In genomic region chr1:165486108-165486507, GRCm38 (mm10) we compare ENCODE assay signal across 26 mouse cellular contexts. TPM values are rescaled to one million over a fixed set of nuclear protein-coding genes. Genes with fewer than 3 reads are reported as not detected.
DNase-seq lines count a peak whose midpoint lies in the region; ATAC-seq and TF ChIP-seq lines count a peak whose summit lies in the region.
"Had no signal": no experiment of that assay in that cellular context is flagged by ENCODE, and none has a peak within 500 bp of the region (broad histone marks: within the 10 kb centered on the region; RNA-seq: fewer than 3 reads in every experiment).

No protein-coding gene starts in this region.

- ATAC-seq in frontal cortex, adult (ENCODE audit: low TSS enrichment): peak; percentile 71
- ATAC-seq in liver, embryonic 12.5 days: no peak
- ATAC-seq in erythroblast, adult 5-6 weeks (replicated peaks; ENCODE audit: low FRiP score, poor library complexity, severe bottlenecking): no peak
- ATAC-seq: forebrain, embryonic 16.5 days; hindbrain, embryonic 16.5 days; midbrain, embryonic 16.5 days had no signal

- H3K9me3 ChIP-seq in liver, embryonic 12.5 days (replicated peaks): no peaks in the 10 kb centered on the region
- H3K9me3 ChIP-seq: embryonic facial prominence, embryonic 13.5 days; G1E; heart, embryonic 15.5 days; liver, embryonic 15.5 days; lung, embryonic 15.5 days had no signal

- H3K9ac ChIP-seq in liver, adult 2 months (ENCODE audit: low read depth, low read length): no peak overlapping the region
- H3K9ac ChIP-seq in liver, embryonic 12.5 days: no peak overlapping the region
- H3K9ac ChIP-seq: embryonic facial prominence, embryonic 13.5 days; heart, embryonic 15.5 days; liver, embryonic 15.5 days; lung, embryonic 15.5 days had no signal

- no peak for TF ChIP-seq POLR2A in liver, adult 2 months (IDR thresholded peaks at IDR 0.05; ENCODE audit: extremely low read depth, insufficient read depth, low read length)

- H3K4me2 ChIP-seq in liver, embryonic 12.5 days: no peak overlapping the region
- H3K4me2 ChIP-seq: embryonic facial prominence, embryonic 13.5 days; heart, embryonic 15.5 days; liver, embryonic 15.5 days; lung, embryonic 15.5 days; midbrain, embryonic 11.5 days had no signal

- no peaks in the 10 kb centered on the region for H3K79me2 ChIP-seq in liver, adult 2 months (ENCODE audit: control insufficient read depth, insufficient read depth, low read length)

- peaks cover 21% of the 10 kb centered on the region for H3K4me1 ChIP-seq in liver, adult 2 months (ENCODE audit: control insufficient read depth, insufficient read depth, low read length)
- H3K4me1 ChIP-seq in liver, embryonic 12.5 days: no peaks in the 10 kb centered on the region
- H3K4me1 ChIP-seq in brown adipose tissue, adult 24 weeks (ENCODE audit: control insufficient read depth, insufficient read depth, insufficient read length, low read length): peaks cover 6% of the 10 kb centered on the region; the same call in 1 of the 2 replicates
- H3K4me1 ChIP-seq: embryonic facial prominence, embryonic 13.5 days; heart, embryonic 15.5 days; lung, embryonic 15.5 days had no signal

- TF ChIP-seq CTCF in liver, adult 2 months (IDR thresholded peaks at IDR 0.05; ENCODE audit: low read depth, low read length): no peak

- no peak overlapping the region for H3K27ac ChIP-seq in liver, adult 2 months (replicated peaks; ENCODE audit: insufficient read depth, low read depth, low read length)
- no peak overlapping the region for H3K27ac ChIP-seq in liver, embryonic 12.5 days
- peak overlapping the region; percentile 10; the same call in 1 of the 2 replicates for H3K27ac ChIP-seq in brown adipose tissue, adult 24 weeks (replicated peaks; ENCODE audit: low read depth, low read length)
- H3K27ac ChIP-seq: embryonic facial prominence, embryonic 13.5 days; heart, embryonic 15.5 days; lung, embryonic 15.5 days had no signal

- no peaks in the 10 kb centered on the region for H3K27me3 ChIP-seq in liver, adult 2 months (ENCODE audit: control insufficient read depth, insufficient read depth, low read length)
- no peaks in the 10 kb centered on the region for H3K27me3 ChIP-seq in liver, embryonic 12.5 days (replicated peaks)
- H3K27me3 ChIP-seq: embryonic facial prominence, embryonic 13.5 days; heart, embryonic 15.5 days; liver, embryonic 15.5 days; lung, embryonic 15.5 days had no signal

- no peak overlapping the region for H3K4me3 ChIP-seq in liver, adult 2 months (ENCODE audit: insufficient read depth, low read depth, low read length)
- no peak overlapping the region for H3K4me3 ChIP-seq in liver, embryonic 12.5 days
- H3K4me3 ChIP-seq in brown adipose tissue, adult 24 weeks (ENCODE audit: insufficient read depth, low read depth, low read length): no peak overlapping the region
- H3K4me3 ChIP-seq: embryonic facial prominence, embryonic 13.5 days; erythroblast, embryonic 14.5 days; heart, embryonic 15.5 days; liver, embryonic 15.5 days; lung, embryonic 15.5 days had no signal

- H3K36me3 ChIP-seq in liver, adult 2 months (ENCODE audit: control insufficient read depth, insufficient read depth, low read length): peaks cover 17% of the 10 kb centered on the region
- peaks cover 11% of the 10 kb centered on the region for H3K36me3 ChIP-seq in liver, embryonic 12.5 days

- no peak for DNase-seq in frontal cortex, postnatal 25 days (ENCODE audit: low spot score in 2 of 2)
- DNase-seq in liver, adult 2 months (ENCODE audit: extremely low read depth, low read depth, low spot score): peak; percentile 48
- DNase-seq in telencephalon, adult 2 months (ENCODE audit: low read depth, low spot score): peak; percentile 5
- DNase-seq: adrenal gland, adult 8-10 months; cerebellum, adult 11-12 months; cerebellum, adult 9-11 months; gastrocnemius, postnatal 10 days; left cerebral cortex, postnatal 4 days; lung, postnatal 36 days; right cerebral cortex, postnatal 4 days; thymus, postnatal 14 days had no signal

- 27% methylated on average over 2 of the region's 2 CpGs for WGBS in liver, adult 2 months
- 73% methylated on average over 2 of the region's 2 CpGs for WGBS in liver, embryonic 12.5 days (ENCODE audit: insufficient replicate concordance)

RNA-seq across cellular contexts. Expression of gene Adcy10, which starts 1.1 kb away (rescaled TPM):
- 0.13 and 0.18 TPM in 2 replicates for total RNA-seq in liver, adult 2 months (2014; rRNA removed)
- polyA plus RNA-seq in liver, adult 2 months (2012; rRNA removed): not detected in 2 replicates
- polyA plus RNA-seq in liver, embryonic 12.5 days (2016; fragmentation: Nextera tagmentation; extraction: Ambion mirVana): not detected in 2 replicates
- 5.6 and 5.7 TPM in 2 replicates for polyA plus RNA-seq in brown adipose tissue, adult 24 weeks (2012; ENCODE audit: insufficient read depth, insufficient read length, missing spikeins)
- 4.4 TPM in 1 of 2 replicates, not detected in the other for total RNA-seq in erythroblast, adult 5-6 weeks (2015; ENCODE audit: low replicate concordance)
- 0.60 and 2.8 TPM in 2 replicates for total RNA-seq in erythroblast, adult 5-6 weeks (2017; ENCODE audit: low replicate concordance)
- total RNA-seq: common myeloid progenitor, adult 5-6 weeks had no signal
- polyA plus RNA-seq: erythroblast, embryonic 14.5 days; G1E; heart, embryonic 15.5 days; lung, embryonic 15.5 days had no signal

RNA-seq across cellular contexts. Expression of gene Mpc2, which starts 25.7 kb away (rescaled TPM):
- total RNA-seq in liver, adult 2 months (2014; rRNA removed): 279 and 312 TPM in 2 replicates
- 227 and 264 TPM in 2 replicates for polyA plus RNA-seq in liver, adult 2 months (2012; rRNA removed)
- polyA plus RNA-seq in liver, embryonic 12.5 days (2016; fragmentation: Nextera tagmentation; extraction: Ambion mirVana): 184 and 196 TPM in 2 replicates
- polyA plus RNA-seq in brown adipose tissue, adult 24 weeks (2012; ENCODE audit: insufficient read depth, insufficient read length, missing spikeins): 2,118 and 2,348 TPM in 2 replicates
- total RNA-seq in erythroblast, adult 5-6 weeks (2015; ENCODE audit: low replicate concordance): 195 and 257 TPM in 2 replicates
- 180 and 286 TPM in 2 replicates for total RNA-seq in erythroblast, adult 5-6 weeks (2017; ENCODE audit: low replicate concordance)

RNA-seq across cellular contexts. Expression of gene Dcaf6, which starts 25.8 kb away (rescaled TPM):
- 38.9 and 43.2 TPM in 2 replicates for total RNA-seq in liver, adult 2 months (2014; rRNA removed)
- 16.5 and 20.5 TPM in 2 replicates for polyA plus RNA-seq in liver, adult 2 months (2012; rRNA removed)
- 15.5 and 15.9 TPM in 2 replicates for polyA plus RNA-seq in liver, embryonic 12.5 days (2016; fragmentation: Nextera tagmentation; extraction: Ambion mirVana)
- 48.9 and 57.7 TPM in 2 replicates for polyA plus RNA-seq in brown adipose tissue, adult 24 weeks (2012; ENCODE audit: insufficient read depth, insufficient read length, missing spikeins)
- 279 and 286 TPM in 2 replicates for total RNA-seq in erythroblast, adult 5-6 weeks (2015; ENCODE audit: low replicate concordance)
- 422 and 486 TPM in 2 replicates for total RNA-seq in erythroblast, adult 5-6 weeks (2017; ENCODE audit: low replicate concordance)

Comparison
In these comparisons a context has a peak if more than half of its experiments do, and no peak if none do; other contexts are left out.
1. DNase-seq: peak in liver, adult 2 months (single experiment) and telencephalon, adult 2 months (single experiment); none in frontal cortex, postnatal 25 days (0 of 2).